Mouse (Mus musculus) kidney, adult 2 months (tissue): ENCODE data around the gene Rnaseh2a. TPM values are rescaled to one million over a fixed set of nuclear protein-coding genes. Genes with fewer than 3 reads are reported as not detected.

Experiments used
- DNase-seq: peaks from one replicate; pipeline ENCODE4 v3.0.0; 2021
- H3K27ac ChIP-seq: fragments of 200-500 bp; 2 replicates; pipeline ENCODE4 v1.5.1; 2012; ENCODE audit warnings: low read depth, low read length, control low read depth, inconsistent platforms; ENCODE audit not compliant: insufficient read depth
- H3K27me3 ChIP-seq: fragments of 200-500 bp; replicated peaks from 2 replicates; pipeline ENCODE4 v1.6.1; 2012; ENCODE audit warnings: mild to moderate bottlenecking, moderate library complexity, low read length, inconsistent platforms; ENCODE audit not compliant: control insufficient read depth, insufficient read depth
- H3K36me3 ChIP-seq: fragments of 200-500 bp; 2 replicates; pipeline ENCODE4 v1.6.1; 2012; ENCODE audit warnings: mild to moderate bottlenecking, moderate library complexity, low read length, inconsistent platforms; ENCODE audit not compliant: control insufficient read depth, insufficient read depth
- H3K4me1 ChIP-seq: fragments of 200-500 bp; 2 replicates; pipeline ENCODE4 v1.6.1; 2011; ENCODE audit warnings: low read length; ENCODE audit not compliant: control insufficient read depth, insufficient read depth
- H3K4me3 ChIP-seq: fragments of 200-500 bp; 2 replicates; pipeline ENCODE4 v1.5.1; 2011; ENCODE audit warnings: mild to moderate bottlenecking, low read depth, low read length, control low read depth; ENCODE audit not compliant: insufficient read depth
- CTCF ChIP-seq: fragments of 200-500 bp; conservative IDR thresholded peaks from 2 replicates; pipeline ENCODE4 v1.5.1; 2011; ENCODE audit warnings: low read depth, mild to moderate bottlenecking, control low read depth, low read length, moderate library complexity, mixed read lengths; ENCODE audit not compliant: insufficient read depth, insufficient read length
- POLR2A ChIP-seq: fragments of 200-500 bp; IDR thresholded peaks from one replicate; pipeline ENCODE4 v1.6.1; 2011; ENCODE audit warnings: low read depth, low read length, control low read depth
- WGBS: fragments of 180-500 bp; shearing (Covaris S2); methylation state at CpG from one replicate; pipeline ENCODE4 v1.1.7; 2018; 5-methylcytosine and 5-hydroxymethylcytosine counted together
- polyA plus RNA-seq: library from polyadenylated mRNA; depleted of rRNA; stranded (reverse); fragments of >200 nt; gene quantifications from 2 replicates; pipeline ENCODE4 v1.2.3, GENCODE M21; 2012

Rnaseh2a gene
- polyA plus RNA-seq, 1 experiment: 34.4 TPM

GRCm38 (mm10) chr8:84928456-84929306, 40.9 kb downstream of the Rnaseh2a start:
- peak; percentile 70 for DNase-seq
- H3K27ac ChIP-seq: no peak overlapping the region
- no peaks in the 10 kb centered on the region for H3K4me1 ChIP-seq
- H3K4me3 ChIP-seq: no peak overlapping the region
- TF ChIP-seq CTCF (peak; percentile 78), POLR2A (no peak)
- no peaks in the 10 kb centered on the region for H3K36me3 ChIP-seq
- no peaks in the 10 kb centered on the region for H3K27me3 ChIP-seq
- WGBS: 3% methylated on average over 52 of the region's 52 CpGs

- no peaks in the 10 kb centered on the region for H3K27me3 ChIP-seq
- no peaks in the 10 kb centered on the region for H3K36me3 ChIP-seq
- 85% methylated on average over 1 of the region's 1 CpGs for WGBS
- no peak for DNase-seq
- no peak for TF ChIP-seq POLR2A
- no peak for TF ChIP-seq CTCF
- H3K4me1 ChIP-seq: no peaks in the 10 kb centered on the region
- H3K27ac ChIP-seq: no peak overlapping the region
- no peak overlapping the region for H3K4me3 ChIP-seq
Measured at GRCm38 (mm10) chr8:84927513-84927912, 42.1 kb downstream of the Rnaseh2a start.

GRCm38 (mm10) chr8:84925557-84925956, 44.0 kb downstream of the Rnaseh2a start:
- H3K36me3 ChIP-seq: no peaks in the 10 kb centered on the region
- 51% methylated on average over 7 of the region's 7 CpGs for WGBS
- TF ChIP-seq CTCF: no peak
- H3K4me3 ChIP-seq: no peak overlapping the region
- no peak for DNase-seq
- no peaks in the 10 kb centered on the region for H3K4me1 ChIP-seq
- H3K27me3 ChIP-seq: no peaks in the 10 kb centered on the region
- no peak overlapping the region for H3K27ac ChIP-seq

- H3K4me3 ChIP-seq: no peak overlapping the region
- 66% methylated on average over 2 of the region's 2 CpGs for WGBS
Measured at GRCm38 (mm10) chr8:84921596-84921995, 48.0 kb downstream of the Rnaseh2a start.

GRCm38 (mm10) chr8:84918646-84919045, 50.9 kb downstream of the Rnaseh2a start:
- 95% methylated on average over 15 of the region's 15 CpGs for WGBS
- Histone ChIP-seq H3K27ac (no peak overlapping the region), H3K4me1 (no peaks in the 10 kb centered on the region), H3K4me3 (no peak overlapping the region), H3K36me3 (no peaks in the 10 kb centered on the region), H3K27me3 (no peaks in the 10 kb centered on the region)
- DNase-seq: no peak
- no peak for TF ChIP-seq POLR2A
- no peak for TF ChIP-seq CTCF

More at GRCm38 (mm10) chr8:84921596-84921995, 48.0 kb downstream of the Rnaseh2a start:
- no peaks in the 10 kb centered on the region for H3K4me1 ChIP-seq
- H3K27ac ChIP-seq: no peak overlapping the region
- H3K27me3 ChIP-seq: no peaks in the 10 kb centered on the region
- DNase-seq: no peak
- TF ChIP-seq POLR2A: no peak
- TF ChIP-seq CTCF: no peak
- no peaks in the 10 kb centered on the region for H3K36me3 ChIP-seq

- WGBS: 31% methylated on average over 20 of the region's 20 CpGs
- Histone ChIP-seq H3K4me1 (no peaks in the 10 kb centered on the region), H3K27me3 (no peaks in the 10 kb centered on the region), H3K36me3 (no peaks in the 10 kb centered on the region), H3K27ac (no peak overlapping the region), H3K4me3 (no peak overlapping the region)
- no peak for TF ChIP-seq POLR2A
- no peak for TF ChIP-seq CTCF
- DNase-seq: no peak
Measured at GRCm38 (mm10) chr8:84917781-84918180, 51.8 kb downstream of the Rnaseh2a start.

GRCm38 (mm10) chr8:84915269-84915668, 54.3 kb downstream of the Rnaseh2a start:
- Histone ChIP-seq H3K4me1 (no peaks in the 10 kb centered on the region), H3K27ac (no peak overlapping the region), H3K4me3 (no peak overlapping the region), H3K36me3 (no peaks in the 10 kb centered on the region), H3K27me3 (no peaks in the 10 kb centered on the region)
- 81% methylated on average over 8 of the region's 8 CpGs for WGBS
- DNase-seq: no peak
- TF ChIP-seq POLR2A (no peak), CTCF (no peak)
